Mouse (Mus musculus): ENCODE measurements at regions not wholly inside any gene's neighbourhood (a gene's known extent, or its start where the extent isn't known, plus 50 kb on each side); places are given as distances from the start of the nearest gene placed in this dataset.

- TF ChIP-seq CTCF (IDR thresholded peaks at IDR 0.05; ENCODE audit: borderline replicate concordance, extremely low read depth, insufficient read depth, insufficient read length) (no peak), POLR2A (IDR thresholded peaks at IDR 0.05; ENCODE audit: borderline replicate concordance, extremely low read depth, insufficient read depth, insufficient read length, poor library complexity, severe bottlenecking) (no peak)
These were observed 515.3 kb upstream of the Got2 start for GRCm38 (mm10) chr8:96403669-96404068.

Data from brain, embryonic 14.5 days (tissue).